Mouse (Mus musculus): ENCODE results near the gene Zmynd11.

Zmynd11 gene

GRCm38 (mm10) chr13:9764646-9765536, at the start of gene Zmynd11:
Zmynd11 (minus strand) TSS chr13:9765330.
- CTCF ChIA-PET, result interaction anchor here in 1 of 4 experiments (0.6 kb wide), 1 partner anchor 31 kb away, joined by 7 read pairs; no protein-coding TSS in a partner anchor
- POLR2A ChIA-PET, result interaction anchor here in 2 of 4 experiments (0.5 to 0.9 kb wide), 5 partner anchors 9 to 1400 kb away, joined by 3 to 5 read pairs (median 3); no protein-coding TSS in a partner anchor

- CTCF ChIA-PET, result interaction anchor here in 1 of 4 experiments (0.7 kb wide), 1 partner anchor 31 kb away, joined by 7 read pairs; the partner anchor contains the start of gene Zmynd11
- POLR2A ChIA-PET, result interaction anchor here in 2 of 4 experiments (0.5 to 1.2 kb wide), 4 partner anchors 20 to 604 kb away, joined by 3 to 6 read pairs (median 3); no protein-coding TSS in a partner anchor
These were observed 30.9 kb upstream of the Zmynd11 start for GRCm38 (mm10) chr13:9795889-9796631.

GRCm38 (mm10) chr13:9786050-9786449, 20.9 kb upstream of the Zmynd11 start:
- POLR2A ChIA-PET, result no interaction called here

GRCm38 (mm10) chr13:9783717-9784116, 18.6 kb upstream of the Zmynd11 start:
- ChIA-PET POLR2A (no interaction called here), CTCF (no interaction called here)

More at GRCm38 (mm10) chr13:9786050-9786449, 20.9 kb upstream of the Zmynd11 start:
- CTCF ChIA-PET, result no interaction called here

- CTCF ChIA-PET, result interaction anchor here in 1 of 4 experiments (0.6 kb wide), 1 partner anchor 378 kb away, joined by 8 read pairs; no protein-coding TSS in a partner anchor
- POLR2A ChIA-PET, result interaction anchor here in 2 of 4 experiments (0.7 kb wide), 2 partner anchors 21 to 22 kb away, joined by 3 to 4 read pairs; no protein-coding TSS in a partner anchor
These were observed 10.8 kb upstream of the Zmynd11 start for GRCm38 (mm10) chr13:9775901-9776300.

- POLR2A ChIA-PET, result interaction anchor here in 1 of 4 experiments (1.0 kb wide), 1 partner anchor 9 kb away, joined by 3 read pairs; the partner anchor contains the start of gene Zmynd11
- CTCF ChIA-PET, result no interaction called here
These were observed 8.9 kb upstream of the Zmynd11 start for GRCm38 (mm10) chr13:9774077-9774476.

GRCm38 (mm10) chr13:9767279-9767678, 2.1 kb upstream of the Zmynd11 start:
- ChIA-PET POLR2A (interaction anchor here in 2 of 4 experiments (0.6 to 1.3 kb wide), 5 partner anchors 11 to 59 kb away, joined by 3 to 6 read pairs (median 4); no protein-coding TSS in a partner anchor), CTCF (no interaction called here)

- POLR2A ChIA-PET, result no interaction called here
- CTCF ChIA-PET, result no interaction called here
These were observed 1.4 kb upstream of the Zmynd11 start for GRCm38 (mm10) chr13:9766497-9766896.

- ChIA-PET CTCF (interaction anchor here in 1 of 4 experiments (0.6 kb wide), 1 partner anchor 30 kb away, joined by 7 read pairs; no protein-coding TSS in a partner anchor), POLR2A (interaction anchor here in 2 of 4 experiments (0.5 to 0.9 kb wide), 5 partner anchors 9 to 1399 kb away, joined by 3 to 5 read pairs (median 3); no protein-coding TSS in a partner anchor)
These were observed 364 bp upstream of the Zmynd11 start for GRCm38 (mm10) chr13:9765537-9765851.

GRCm38 (mm10) chr13:9763828-9764645, 1.1 kb downstream of the Zmynd11 start:
- POLR2A ChIA-PET, result interaction anchor here in 2 of 4 experiments (0.6 to 1.9 kb wide), 3 partner anchors 11 to 1241 kb away, joined by 3 to 7 read pairs (median 3); no protein-coding TSS in a partner anchor
- CTCF ChIA-PET, result no interaction called here

GRCm38 (mm10) chr13:9763100-9763827, 1.9 kb downstream of the Zmynd11 start:
- ChIA-PET POLR2A (interaction anchor here in 2 of 4 experiments (0.6 to 1.9 kb wide), 5 partner anchors 10 to 1447 kb away, joined by 3 to 7 read pairs (median 3); no protein-coding TSS in a partner anchor), CTCF (no interaction called here)

GRCm38 (mm10) chr13:9760057-9760456, 5.1 kb downstream of the Zmynd11 start:
- CTCF ChIA-PET, result no interaction called here
- POLR2A ChIA-PET, result no interaction called here

- ChIA-PET POLR2A (interaction anchor here in 2 of 4 experiments (0.6 to 1.2 kb wide), 6 partner anchors 19 to 1272 kb away, joined by 3 to 8 read pairs (median 3); no protein-coding TSS in a partner anchor), CTCF (no interaction called here)
These were observed 7.2 kb downstream of the Zmynd11 start for GRCm38 (mm10) chr13:9757842-9758491.

- POLR2A ChIA-PET, result interaction anchor here in 2 of 4 experiments (0.6 to 1.7 kb wide), 2 partner anchors 10 to 22 kb away, joined by 4 to 7 read pairs; no protein-coding TSS in a partner anchor
These were observed 11.4 kb downstream of the Zmynd11 start for GRCm38 (mm10) chr13:9753706-9754105.

GRCm38 (mm10) chr13:9750320-9750719, 14.8 kb downstream of the Zmynd11 start:
- POLR2A ChIA-PET, result no interaction called here
- CTCF ChIA-PET, result no interaction called here

More at GRCm38 (mm10) chr13:9753706-9754105, 11.4 kb downstream of the Zmynd11 start:
- CTCF ChIA-PET, result interaction anchor here in 1 of 4 experiments (0.5 kb wide), 1 partner anchor 450 kb away, joined by 3 read pairs; no protein-coding TSS in a partner anchor

- ChIA-PET POLR2A (no interaction called here), CTCF (no interaction called here)
These were observed 15.3 kb downstream of the Zmynd11 start for GRCm38 (mm10) chr13:9749796-9750195.

GRCm38 (mm10) chr13:9738190-9738589, 26.9 kb downstream of the Zmynd11 start:
- ChIA-PET CTCF (no interaction called here), POLR2A (interaction anchor here in 1 of 4 experiments (0.7 kb wide), 1 partner anchor 10 kb away, joined by 5 read pairs; no protein-coding TSS in a partner anchor)

Measured in embryonic stem cell, embryonic (primary cell).